Mouse (Mus musculus) kidney, embryonic 16.5 days (tissue): Measurements from ENCODE around the gene Ddx60. TPM values are rescaled to one million over a fixed set of nuclear protein-coding genes. Genes with fewer than 3 reads are reported as not detected.
"Not testable (repeated sequence)": the region's sequence is repeated elsewhere in the genome, so short reads cannot be mapped to it uniquely, and the experiment has no call there.

ENCODE experiments used
- ATAC-seq: fragments of 200-750 bp; cut with Nextera tagmentation; 2 replicates; pipeline ENCODE4 v1.8.0; 2017; ENCODE audit warnings: moderate TSS enrichment; ENCODE audit not compliant: low FRiP score, low TSS enrichment
- H3K27ac ChIP-seq: fragments of 300-500 bp; sonication (generic); 2 replicates; pipeline ENCODE4 v1.5.1; 2014; ENCODE audit warnings: low read length
- H3K27me3 ChIP-seq: fragments of 300-500 bp; sonication (generic); 2 replicates; pipeline ENCODE4 v1.6.1; 2014; ENCODE audit warnings: low read length, control low read depth, mixed read lengths; ENCODE audit not compliant: insufficient read depth
- H3K36me3 ChIP-seq: fragments of 300-500 bp; sonication (generic); 2 replicates; pipeline ENCODE4 v1.6.1; 2014; ENCODE audit warnings: low read length, control low read depth, mixed read lengths; ENCODE audit not compliant: insufficient read depth
- H3K4me1 ChIP-seq: fragments of 300-500 bp; sonication (generic); 2 replicates; pipeline ENCODE4 v1.6.1; 2014; ENCODE audit warnings: low read length, control low read depth, mixed read lengths; ENCODE audit not compliant: insufficient read depth
- H3K4me2 ChIP-seq: fragments of 300-500 bp; sonication (generic); replicated peaks from 2 replicates; pipeline ENCODE4 v1.6.1; 2014; ENCODE audit warnings: low read depth, low read length
- H3K4me3 ChIP-seq: fragments of 300-500 bp; sonication (generic); 2 replicates; pipeline ENCODE4 v1.5.1; 2014; ENCODE audit warnings: mild to moderate bottlenecking, low read length
- H3K9ac ChIP-seq: fragments of 300-500 bp; sonication (generic); replicated peaks from 2 replicates; pipeline ENCODE4 v1.6.1; 2014; ENCODE audit warnings: low read length
- H3K9me3 ChIP-seq: fragments of 300-500 bp; sonication (generic); 2 replicates; pipeline ENCODE4 v1.6.1; 2016; ENCODE audit warnings: low read length, control low read depth
- WGBS: fragments of 180-500 bp; shearing (Covaris S2); extraction: QIAGEN DNeasy Blood & Tissue Kit; methylation state at CpG from one replicate; pipeline ENCODE4 v1.1.7; 2014; 5-methylcytosine and 5-hydroxymethylcytosine counted together
- polyA plus RNA-seq: library from polyadenylated mRNA; unstranded; fragments of >200 nt; fragmentation: Nextera tagmentation; extraction: Ambion mirVana; gene quantifications from 2 replicates; pipeline ENCODE4 v1.2.1, GENCODE M21; 2015

Ddx60 gene
- polyA plus RNA-seq, 1 experiment from 2014 or later, result 0.40 TPM

- no peaks in the 10 kb centered on the region for H3K9me3 ChIP-seq
These were observed 13.9 kb upstream of the Ddx60 start for GRCm38 (mm10) chr8:61913957-61914356.

DNA sequence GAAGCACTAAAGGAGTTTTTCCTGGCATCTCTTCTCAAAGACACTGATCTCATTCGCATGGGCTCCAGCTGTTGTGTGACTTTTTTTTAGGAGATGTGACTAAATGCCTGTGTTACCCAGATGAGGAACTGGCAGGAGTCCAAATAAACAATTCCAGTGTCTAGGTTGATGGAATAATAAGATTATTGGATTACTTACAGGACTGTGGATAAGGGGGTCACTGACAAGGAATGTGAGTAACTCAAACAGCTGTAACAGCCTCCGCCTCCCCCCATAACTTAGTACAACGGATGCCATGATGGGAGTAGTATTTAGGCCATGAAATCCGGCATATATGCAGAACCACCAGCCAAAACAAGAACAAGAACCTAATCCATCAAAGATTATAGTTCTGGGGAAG is 10.6 kb upstream of the Ddx60 start:
- H3K9me3 ChIP-seq, result no peaks in the 10 kb centered on the region
- ATAC-seq, result no peak
- WGBS, result 57% methylated on average over 4 of the region's 4 CpGs

More at GRCm38 (mm10) chr8:61913957-61914356, 13.9 kb upstream of the Ddx60 start:
- Histone ChIP-seq H3K27me3 (no peaks in the 10 kb centered on the region), H3K4me1 (no peaks in the 10 kb centered on the region), H3K9ac (no peak overlapping the region), H3K4me3 (no peak overlapping the region), H3K4me2 (no peak overlapping the region), H3K27ac (no peak overlapping the region), H3K36me3 (no peaks in the 10 kb centered on the region)
- ATAC-seq, result no peak
- 53% methylated on average over 9 of the region's 9 CpGs for WGBS

GRCm38 (mm10) chr8:61919145-61919788 is 8.6 kb upstream of the Ddx60 start:
- Histone ChIP-seq H3K27me3 (no peaks in the 10 kb centered on the region), H3K4me3 (no peak overlapping the region), H3K27ac (no peak overlapping the region), H3K4me2 (no peak overlapping the region), H3K9ac (no peak overlapping the region), H3K36me3 (no peaks in the 10 kb centered on the region), H3K9me3 (no peaks in the 10 kb centered on the region), H3K4me1 (no peaks in the 10 kb centered on the region)
- no peak for ATAC-seq
- 85% methylated on average over 2 of the region's 2 CpGs for WGBS

More for the DNA sequence above, 10.6 kb upstream of the Ddx60 start:
- Histone ChIP-seq H3K27me3 (no peaks in the 10 kb centered on the region), H3K4me3 (no peak overlapping the region), H3K4me1 (no peaks in the 10 kb centered on the region), H3K36me3 (no peaks in the 10 kb centered on the region), H3K9ac (no peak overlapping the region), H3K4me2 (no peak overlapping the region), H3K27ac (no peak overlapping the region)

DNA sequence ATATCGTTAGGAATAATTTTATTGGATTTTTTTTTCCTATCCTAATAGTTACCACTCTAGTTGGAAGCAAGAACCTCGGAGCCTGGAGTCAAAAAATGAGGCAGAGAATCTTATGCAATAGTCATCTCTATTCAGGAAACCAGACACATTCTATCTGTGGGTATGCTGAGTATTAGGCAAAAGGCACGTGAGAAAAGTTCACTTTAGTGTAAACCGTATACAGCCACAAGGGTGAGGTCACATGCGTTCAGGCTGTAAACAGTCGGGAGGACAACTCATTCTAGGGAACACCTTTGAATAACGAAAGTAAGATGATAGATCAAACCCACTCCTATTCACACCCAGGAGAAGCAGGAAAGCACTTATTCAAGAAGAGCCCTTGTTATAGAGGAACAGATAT is 7.5 kb upstream of the Ddx60 start:
- no peak overlapping the region for H3K4me3 ChIP-seq
- no peak for ATAC-seq
- 69% methylated on average over 7 of the region's 7 CpGs for WGBS
- no peaks in the 10 kb centered on the region for H3K36me3 ChIP-seq
- H3K27ac ChIP-seq, result no peak overlapping the region
- H3K27me3 ChIP-seq, result no peaks in the 10 kb centered on the region
- no peaks in the 10 kb centered on the region for H3K9me3 ChIP-seq
- no peak overlapping the region for H3K4me2 ChIP-seq
- no peak overlapping the region for H3K9ac ChIP-seq
- no peaks in the 10 kb centered on the region for H3K4me1 ChIP-seq

DNA sequence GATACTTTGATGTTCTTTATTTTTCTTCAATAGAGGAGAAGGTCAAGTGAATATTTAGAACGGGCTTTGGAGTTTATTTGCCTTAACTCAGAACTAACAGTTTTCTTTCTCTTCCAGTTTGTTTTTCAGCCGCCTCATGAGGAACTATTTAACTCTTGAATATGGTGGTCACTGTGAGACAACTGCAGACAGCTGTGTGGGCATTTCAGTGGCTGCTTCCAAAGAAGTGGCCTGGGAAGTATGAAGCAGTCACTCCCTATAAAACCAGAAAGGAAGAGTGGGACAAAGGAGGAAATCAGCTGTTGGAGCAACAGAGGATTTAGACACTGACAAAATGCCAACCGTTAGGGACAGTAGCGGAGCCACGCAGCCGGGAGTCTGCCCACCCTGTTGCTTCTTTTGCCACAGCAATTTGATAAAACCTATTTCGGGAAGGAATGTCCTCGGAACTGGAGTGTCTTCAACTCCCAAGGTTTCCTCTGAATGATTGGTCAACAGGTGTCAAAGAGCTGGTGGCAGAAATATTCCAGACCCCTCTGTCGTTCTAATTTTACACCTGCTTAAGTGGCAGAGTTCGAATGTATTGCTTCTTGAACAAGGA is 6.3 kb upstream of the Ddx60 start:
- 81% methylated on average over 10 of the region's 10 CpGs for WGBS
- Histone ChIP-seq H3K36me3 (no peaks in the 10 kb centered on the region), H3K4me1 (no peaks in the 10 kb centered on the region), H3K27me3 (no peaks in the 10 kb centered on the region), H3K4me3 (no peak overlapping the region), H3K9me3 (no peaks in the 10 kb centered on the region), H3K27ac (no peak overlapping the region), H3K4me2 (no peak overlapping the region), H3K9ac (no peak overlapping the region)
- no peak for ATAC-seq

- Histone ChIP-seq H3K9me3 (no peaks in the 10 kb centered on the region), H3K9ac (no peak overlapping the region), H3K36me3 (no peaks in the 10 kb centered on the region), H3K4me2 (no peak overlapping the region), H3K27ac (no peak overlapping the region), H3K4me1 (no peaks in the 10 kb centered on the region), H3K4me3 (no peak overlapping the region), H3K27me3 (no peaks in the 10 kb centered on the region)
- ATAC-seq, result no peak
- WGBS, result 68% methylated on average over 1 of the region's 1 CpGs
These were observed 3.4 kb upstream of the Ddx60 start for GRCm38 (mm10) chr8:61924518-61924917.

GRCm38 (mm10) chr8:61933243-61933642 is 5.4 kb downstream of the Ddx60 start:
- no peak for ATAC-seq
- H3K4me3 ChIP-seq, result no peak overlapping the region
- H3K27ac ChIP-seq, result no peak overlapping the region
- no peaks in the 10 kb centered on the region for H3K27me3 ChIP-seq
- no peaks in the 10 kb centered on the region for H3K36me3 ChIP-seq
- H3K9me3 ChIP-seq, result no peaks in the 10 kb centered on the region
- 16% methylated on average over 2 of the region's 2 CpGs for WGBS
- no peak overlapping the region for H3K4me2 ChIP-seq
- no peak overlapping the region for H3K9ac ChIP-seq
- 0 out of 2 replicates have a peak, but pooled peaks cover 2% of the 10 kb centered on the region for H3K4me1 ChIP-seq

DNA sequence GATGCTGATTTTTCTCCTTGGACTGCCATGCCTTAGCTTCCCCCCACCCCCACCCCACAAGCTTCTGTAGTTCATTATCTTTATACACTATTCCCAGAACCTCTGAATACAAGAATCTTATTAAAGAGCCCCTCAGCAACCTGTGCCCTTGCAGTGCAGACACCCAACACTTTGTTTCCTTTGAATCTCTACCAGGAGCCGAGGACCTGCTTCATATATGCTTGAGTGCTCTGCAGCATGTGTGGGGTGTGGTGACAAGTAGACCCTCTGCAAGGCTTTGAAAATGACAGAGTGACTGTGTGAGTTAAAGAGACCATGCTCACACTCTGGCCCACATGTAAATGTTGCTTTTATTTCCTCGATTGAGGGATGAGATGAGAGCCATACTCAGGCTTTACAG is 9.7 kb downstream of the Ddx60 start:
- H3K27ac ChIP-seq, result no peak overlapping the region
- WGBS, result 57% methylated on average over 2 of the region's 2 CpGs
- no peak for ATAC-seq

DNA sequence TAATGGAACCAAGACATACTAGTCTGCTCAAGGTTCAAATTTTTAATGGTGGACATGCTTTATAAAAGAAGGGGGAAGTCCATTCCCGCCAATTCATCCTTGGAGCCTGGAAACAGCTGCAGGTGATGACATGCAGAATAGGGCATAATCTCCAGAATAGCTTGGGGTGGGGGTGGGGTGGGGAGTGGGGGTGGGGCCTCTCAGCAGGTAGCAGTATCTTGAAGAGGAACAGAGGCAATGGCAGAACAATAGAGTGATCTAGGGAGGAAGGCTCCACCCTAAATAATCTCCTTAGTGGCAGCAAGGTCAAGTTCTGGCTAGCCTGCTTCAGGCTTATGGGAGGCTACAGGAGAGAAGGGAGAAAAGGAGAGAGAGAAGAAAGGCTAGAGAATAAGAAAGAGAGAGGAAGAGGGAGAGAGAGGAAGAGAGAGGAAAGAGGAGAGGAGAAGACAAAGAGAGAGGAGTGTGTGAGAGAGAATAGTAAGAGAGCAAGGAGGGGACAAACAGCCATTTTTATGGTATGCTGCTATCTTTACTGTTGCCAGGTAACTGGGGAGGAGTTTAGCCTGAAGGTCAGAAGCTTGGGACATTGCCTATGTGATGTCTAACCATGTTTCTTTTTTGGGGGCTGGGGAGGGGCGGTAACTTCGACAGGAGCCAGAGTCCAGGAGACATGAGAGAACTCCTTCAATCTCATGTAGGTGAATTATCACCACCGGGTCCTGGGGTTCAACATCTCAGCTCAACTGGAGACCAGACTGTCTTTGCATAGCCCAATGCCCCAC is 36.9 kb downstream of the Ddx60 start:
- not testable (repeated sequence) for H3K27me3 ChIP-seq, H3K9me3 ChIP-seq, H3K9ac ChIP-seq, H3K4me1 ChIP-seq, ATAC-seq, H3K36me3 ChIP-seq, H3K4me3 ChIP-seq, H3K4me2 ChIP-seq, H3K27ac ChIP-seq
- 72% methylated on average over 4 of the region's 4 CpGs for WGBS

More for the DNA sequence above, 9.7 kb downstream of the Ddx60 start:
- no peak overlapping the region for H3K9ac ChIP-seq
- no peaks in the 10 kb centered on the region for H3K27me3 ChIP-seq
- H3K4me3 ChIP-seq, result no peak overlapping the region
- no peak overlapping the region for H3K4me2 ChIP-seq
- 0 out of 2 replicates have a peak, but pooled peaks cover 2% of the 10 kb centered on the region for H3K4me1 ChIP-seq
- H3K9me3 ChIP-seq, result no peaks in the 10 kb centered on the region
- no peaks in the 10 kb centered on the region for H3K36me3 ChIP-seq

DNA sequence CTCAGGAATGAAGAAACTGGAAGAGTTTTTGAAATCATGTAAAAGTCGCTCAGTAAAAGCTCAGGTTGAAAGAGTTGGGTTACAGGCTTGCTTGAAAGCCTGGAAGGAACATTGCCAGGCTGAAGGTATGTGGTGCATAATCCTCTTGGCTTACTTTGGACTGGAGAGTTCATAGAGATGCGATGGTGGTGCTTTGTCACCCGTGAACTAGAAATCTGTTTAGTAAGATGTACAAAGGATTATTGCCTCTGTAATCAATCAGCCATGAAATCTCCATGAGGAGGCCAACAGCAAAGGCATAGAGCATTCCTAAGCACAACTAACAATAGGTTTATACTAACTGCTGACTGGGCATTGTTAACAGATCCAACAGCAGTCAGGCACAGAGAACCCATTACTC is 41.7 kb downstream of the Ddx60 start:
- Histone ChIP-seq H3K27ac (no peak overlapping the region), H3K4me3 (no peak overlapping the region), H3K4me1 (no peaks in the 10 kb centered on the region), H3K36me3 (no peaks in the 10 kb centered on the region), H3K4me2 (no peak overlapping the region), H3K9me3 (no peaks in the 10 kb centered on the region), H3K27me3 (no peaks in the 10 kb centered on the region), H3K9ac (no peak overlapping the region)
- ATAC-seq, result no peak; the same call in 1 of the 2 replicates
- 70% methylated on average over 3 of the region's 3 CpGs for WGBS
